Mouse (Mus musculus) thymus, adult 2 months (tissue): ENCODE measurements around the gene Kdm4a. TPM values are rescaled to one million over a fixed set of nuclear protein-coding genes. Genes with fewer than 3 reads are reported as not detected.

ENCODE experiments used
- DNase-seq: peaks from one replicate; pipeline ENCODE4 v3.0.0; 2021
- H3K27ac ChIP-seq: fragments of 200-500 bp; 2 replicates; pipeline ENCODE4 v1.5.1; 2012; ENCODE audit warnings: low read length, control low read depth; ENCODE audit not compliant: control insufficient read depth, insufficient read depth
- H3K27me3 ChIP-seq: fragments of 200-500 bp; 2 replicates; pipeline ENCODE4 v1.6.1; 2012; ENCODE audit warnings: mild to moderate bottlenecking, low read length, moderate library complexity, mixed read lengths; ENCODE audit not compliant: control insufficient read depth, insufficient read depth
- H3K36me3 ChIP-seq: fragments of 200-500 bp; 2 replicates; pipeline ENCODE4 v1.6.1; 2012; ENCODE audit warnings: mild to moderate bottlenecking, low read length, moderate library complexity; ENCODE audit not compliant: control insufficient read depth, insufficient read depth
- H3K4me1 ChIP-seq: fragments of 200-500 bp; replicated peaks from 2 replicates; pipeline ENCODE4 v1.6.1; 2012; ENCODE audit warnings: low read length; ENCODE audit not compliant: control insufficient read depth, insufficient read depth
- H3K4me3 ChIP-seq: fragments of 200-500 bp; 2 replicates; pipeline ENCODE4 v1.5.1; 2012; ENCODE audit warnings: mild to moderate bottlenecking, low read length, control low read depth, moderate library complexity; ENCODE audit not compliant: control insufficient read depth, insufficient read depth
- CTCF ChIP-seq: fragments of 200-500 bp; IDR thresholded peaks from 2 replicates; pipeline ENCODE4 v1.5.1; 2012; ENCODE audit warnings: mild to moderate bottlenecking, control low read depth, low read length, moderate library complexity, borderline replicate concordance; ENCODE audit not compliant: control insufficient read depth, poor library complexity, insufficient read depth; ENCODE audit errors: extremely low read depth
- POLR2A ChIP-seq: fragments of 200-500 bp; IDR thresholded peaks from 2 replicates; pipeline ENCODE4 v1.6.1; 2012; ENCODE audit warnings: mild to moderate bottlenecking, low read length, control low read depth, moderate library complexity; ENCODE audit not compliant: control insufficient read depth, poor library complexity, insufficient read depth; ENCODE audit errors: extremely low read depth
- WGBS: fragments of 180-500 bp; shearing (Covaris S2); methylation state at CpG from one replicate; pipeline ENCODE4 v1.1.7; 2018; 5-methylcytosine and 5-hydroxymethylcytosine counted together
- polyA plus RNA-seq: library from polyadenylated mRNA; depleted of rRNA; stranded (reverse); fragments of >200 nt; gene quantifications from 2 replicates; pipeline ENCODE4 v1.2.3, GENCODE M21; 2012

The Kdm4a gene
- polyA plus RNA-seq, 1 experiment, result 63.9 TPM

- no peak for DNase-seq
- Histone ChIP-seq H3K4me3 (no peak overlapping the region), H3K4me1 (no peaks in the 10 kb centered on the region), H3K27ac (no peak overlapping the region), H3K36me3 (peaks cover 71% of the 10 kb centered on the region), H3K27me3 (no peaks in the 10 kb centered on the region)
- 96% methylated on average over 5 of the region's 5 CpGs for WGBS
- no peak for TF ChIP-seq CTCF
- TF ChIP-seq POLR2A, result no peak
Measured at GRCm38 (mm10) chr4:118141511-118141910, 38.3 kb downstream of the Kdm4a start.

GRCm38 (mm10) chr4:118138891-118139290 lies 41.0 kb downstream of the Kdm4a start:
- 89% methylated on average over 5 of the region's 5 CpGs for WGBS
- H3K27me3 ChIP-seq, result no peaks in the 10 kb centered on the region
- no peak overlapping the region for H3K27ac ChIP-seq
- DNase-seq, result no peak
- no peak overlapping the region for H3K4me3 ChIP-seq
- H3K4me1 ChIP-seq, result peaks cover 2% of the 10 kb centered on the region; the same call in 1 of the 2 replicates
- TF ChIP-seq POLR2A (no peak), CTCF (no peak)
- peaks cover 46% of the 10 kb centered on the region for H3K36me3 ChIP-seq

GRCm38 (mm10) chr4:118137857-118138256 lies 42.0 kb downstream of the Kdm4a start:
- TF ChIP-seq POLR2A (no peak), CTCF (no peak)
- no peaks in the 10 kb centered on the region for H3K27me3 ChIP-seq
- no peak overlapping the region for H3K4me3 ChIP-seq
- no peak overlapping the region for H3K27ac ChIP-seq
- DNase-seq, result no peak
- H3K36me3 ChIP-seq, result peaks cover 36% of the 10 kb centered on the region
- H3K4me1 ChIP-seq, result peaks cover 2% of the 10 kb centered on the region; the same call in 1 of the 2 replicates
- 95% methylated on average over 16 of the region's 16 CpGs for WGBS

- H3K27me3 ChIP-seq, result no peaks in the 10 kb centered on the region
- peaks cover 30% of the 10 kb centered on the region for H3K36me3 ChIP-seq
- H3K4me3 ChIP-seq, result no peak overlapping the region
- peaks cover 2% of the 10 kb centered on the region; the same call in 1 of the 2 replicates for H3K4me1 ChIP-seq
- DNase-seq, result no peak
- TF ChIP-seq CTCF, result no peak
- no peak for TF ChIP-seq POLR2A
- 98% methylated on average over 10 of the region's 10 CpGs for WGBS
- no peak overlapping the region for H3K27ac ChIP-seq
Measured at GRCm38 (mm10) chr4:118137311-118137710, 42.5 kb downstream of the Kdm4a start.

GRCm38 (mm10) chr4:118135414-118135813 lies 44.4 kb downstream of the Kdm4a start:
- no peak overlapping the region for H3K27ac ChIP-seq

GRCm38 (mm10) chr4:118134485-118135365 lies 45.1 kb downstream of the Kdm4a start, which contains the start of gene St3gal3:
St3gal3 (minus strand) TSS chr4:118134914.
- WGBS, result under 1% methylated on average over 84 of the region's 84 CpGs
- peak within 1 kb of the TSS; percentile 66 for H3K4me3 ChIP-seq
- H3K36me3 ChIP-seq, result peaks cover 17% of the 10 kb centered on the region
- H3K4me1 ChIP-seq, result peaks cover 2% of the 10 kb centered on the region; the same call in 1 of the 2 replicates
- no peaks in the 10 kb centered on the region for H3K27me3 ChIP-seq
- peak; percentile 94 for DNase-seq
- TF ChIP-seq POLR2A (peak; percentile 60; the same call in 1 of the 2 replicates), CTCF (0 out of 2 replicates have a peak, but pooled peaks have one; percentile 11)
- H3K27ac ChIP-seq, result no peak within 1 kb of the TSS

More at GRCm38 (mm10) chr4:118135414-118135813, 44.4 kb downstream of the Kdm4a start:
- Histone ChIP-seq H3K27me3 (no peaks in the 10 kb centered on the region), H3K4me3 (peak overlapping the region; percentile 66; the same call in 1 of the 2 replicates), H3K36me3 (peaks cover 23% of the 10 kb centered on the region), H3K4me1 (peaks cover 2% of the 10 kb centered on the region; the same call in 1 of the 2 replicates)
- WGBS, result 93% methylated on average over 1 of the region's 1 CpGs
- TF ChIP-seq POLR2A (no peak), CTCF (no peak)
- no peak for DNase-seq

GRCm38 (mm10) chr4:118131329-118131728 lies 48.5 kb downstream of the Kdm4a start:
- TF ChIP-seq POLR2A (no peak), CTCF (no peak)
- no peaks in the 10 kb centered on the region for H3K36me3 ChIP-seq
- peaks cover 5% of the 10 kb centered on the region for H3K4me1 ChIP-seq
- no peaks in the 10 kb centered on the region for H3K27me3 ChIP-seq
- DNase-seq, result no peak
- no peak overlapping the region for H3K27ac ChIP-seq
- H3K4me3 ChIP-seq, result no peak overlapping the region
- 59% methylated on average over 5 of the region's 5 CpGs for WGBS
